Mouse (Mus musculus): ENCODE data around the gene Slc51a.

Slc51a gene

DNA sequence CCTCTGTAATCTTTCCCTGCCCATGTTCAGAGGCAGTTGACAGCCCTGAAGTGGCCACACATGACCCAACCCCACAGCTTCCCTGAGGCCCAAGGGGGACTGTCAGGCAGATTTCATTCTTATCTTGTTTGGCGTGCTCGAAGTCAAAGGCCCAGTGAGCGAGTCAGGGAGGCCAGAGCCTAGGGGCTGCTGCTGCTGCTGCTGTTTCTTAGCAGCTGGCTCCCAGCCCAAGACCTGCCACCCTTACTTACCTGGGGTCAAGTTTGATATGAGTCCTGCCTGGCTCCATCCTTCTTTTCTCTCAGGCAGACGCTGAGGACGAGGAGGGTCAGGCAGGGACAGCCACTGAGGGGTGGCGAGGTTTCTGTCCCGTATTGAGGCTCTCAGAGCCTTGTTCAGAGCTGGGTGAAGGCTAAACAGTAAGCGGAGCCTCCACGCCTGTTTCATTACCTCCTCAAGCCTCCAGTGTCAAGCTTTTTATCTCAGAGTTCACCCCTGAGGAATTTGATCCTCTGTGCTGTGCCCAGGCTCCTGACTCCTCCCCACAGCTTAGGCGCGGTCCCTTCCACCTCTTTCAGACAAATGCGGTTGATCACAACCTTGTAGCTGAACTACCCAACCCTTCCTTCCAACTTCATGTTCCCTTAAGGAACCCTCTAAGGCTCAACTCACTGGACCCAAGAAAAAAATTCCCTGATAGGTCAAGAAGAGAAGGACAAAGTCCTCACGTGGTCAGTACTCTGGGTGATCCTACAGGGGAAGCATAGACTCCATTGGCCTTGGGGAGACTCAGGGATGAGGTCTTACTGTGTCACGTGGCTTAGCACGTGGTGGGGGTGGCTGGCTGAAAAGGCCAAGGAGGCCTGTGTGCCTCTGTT, at the start of gene Slc51a:
Gene Slc51a (minus strand): TSS at position 646 of the 878 bp plus-strand sequence.
- no peak for DNase-seq (ENCODE audit: low read depth in 1 of 2, low spot score in 2 of 2)

DNA sequence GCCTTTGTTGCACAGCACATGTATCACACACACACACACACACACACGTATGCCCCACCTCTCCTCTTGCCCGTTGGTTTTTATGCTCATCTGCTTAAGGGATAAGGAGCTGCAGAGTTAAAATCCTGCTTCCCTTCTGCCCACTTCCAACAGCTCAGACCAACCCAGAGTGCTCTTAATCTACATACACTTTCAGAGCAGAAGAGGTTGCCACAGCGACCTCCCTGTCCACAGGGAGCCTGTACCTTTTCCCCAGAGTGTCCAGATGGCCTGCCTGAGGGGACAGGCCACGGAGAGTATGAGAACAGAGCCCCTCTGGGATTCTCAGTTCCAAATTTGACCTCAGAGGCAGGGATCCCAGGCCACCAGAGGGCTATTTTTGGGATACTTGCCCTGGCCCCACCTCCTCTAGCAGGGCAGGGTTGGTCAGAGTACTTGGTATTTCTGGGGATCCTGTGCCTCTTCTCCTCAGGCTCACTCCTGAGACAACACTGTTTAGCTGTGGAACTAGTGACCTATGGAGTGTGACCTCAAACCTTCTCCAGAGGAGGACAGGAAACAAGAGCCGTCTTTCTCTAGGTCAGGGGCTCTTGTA, 47.6 kb upstream of the Slc51a start:
- no peak for DNase-seq (ENCODE audit: low read depth in 1 of 2, low spot score in 2 of 2)

DNA sequence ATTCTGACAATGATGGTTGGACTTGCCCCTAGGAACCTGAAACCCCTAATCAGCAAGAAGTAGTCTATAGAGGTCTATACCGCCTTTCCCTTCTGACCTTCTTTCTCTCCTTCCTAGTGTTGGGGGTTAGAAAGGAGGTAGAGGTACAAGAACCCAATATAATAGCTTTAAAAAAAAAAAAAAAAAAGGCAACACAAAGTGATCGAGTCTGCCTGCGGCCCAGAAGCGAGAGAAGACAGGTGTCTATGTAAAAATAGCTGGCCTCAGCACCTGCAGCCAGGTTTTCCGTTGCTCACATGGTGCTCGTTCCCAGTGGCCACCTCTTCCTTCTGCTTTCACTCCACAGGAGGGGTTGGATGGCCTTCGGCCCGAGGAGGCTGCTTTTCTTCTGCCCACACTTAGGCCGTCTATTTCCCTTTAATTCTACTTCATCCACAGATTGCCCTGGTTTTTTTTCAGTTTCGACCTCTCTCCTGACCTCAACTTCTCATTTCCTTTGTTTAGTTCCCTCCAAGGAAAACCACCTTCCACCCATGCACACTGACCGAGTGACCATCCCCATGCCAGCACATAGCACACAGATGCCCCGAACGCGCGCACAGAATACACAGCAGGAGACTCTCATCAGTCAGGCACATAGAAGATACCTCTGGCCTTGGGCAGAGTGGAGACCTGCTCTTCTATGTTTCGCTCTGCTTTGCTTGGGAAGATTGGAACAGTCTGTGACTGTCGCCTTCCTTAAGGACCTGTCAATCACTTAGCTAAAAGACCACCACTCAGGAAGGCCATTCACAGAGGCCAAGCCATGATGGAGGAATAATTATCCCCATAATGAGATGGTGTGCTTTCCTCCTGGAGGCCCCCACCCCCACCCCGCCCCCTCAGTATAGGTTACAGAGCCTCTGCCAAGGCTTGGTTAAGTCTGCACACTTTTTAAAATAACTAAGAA, 45.5 kb upstream of the Slc51a start:
- peak in 1 of 2 experiments; percentile 22 for DNase-seq (ENCODE audit: low read depth in 1 of 2, low spot score in 2 of 2)

DNA sequence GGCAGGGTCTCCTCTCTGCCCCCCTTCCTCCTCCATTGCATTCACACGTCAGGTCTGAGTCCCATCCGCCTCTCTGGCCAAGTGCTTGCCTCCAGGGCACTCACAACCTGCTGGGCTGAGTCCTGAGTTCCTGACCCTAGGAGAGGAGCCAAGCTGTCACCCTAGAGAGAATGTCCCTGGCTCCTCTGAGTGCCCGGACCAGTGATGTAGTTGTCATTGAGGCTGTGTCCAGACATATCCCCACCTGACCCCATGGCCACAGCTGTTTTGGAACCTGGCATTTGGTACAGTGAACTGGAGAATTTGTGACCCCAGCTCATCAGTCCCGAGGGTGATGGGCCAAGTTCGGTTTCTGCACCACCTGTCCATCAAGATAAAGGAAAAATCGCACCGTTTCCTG, 39.2 kb upstream of the Slc51a start:
- DNase-seq (ENCODE audit: low read depth in 1 of 2, low spot score in 2 of 2): no peak

DNA sequence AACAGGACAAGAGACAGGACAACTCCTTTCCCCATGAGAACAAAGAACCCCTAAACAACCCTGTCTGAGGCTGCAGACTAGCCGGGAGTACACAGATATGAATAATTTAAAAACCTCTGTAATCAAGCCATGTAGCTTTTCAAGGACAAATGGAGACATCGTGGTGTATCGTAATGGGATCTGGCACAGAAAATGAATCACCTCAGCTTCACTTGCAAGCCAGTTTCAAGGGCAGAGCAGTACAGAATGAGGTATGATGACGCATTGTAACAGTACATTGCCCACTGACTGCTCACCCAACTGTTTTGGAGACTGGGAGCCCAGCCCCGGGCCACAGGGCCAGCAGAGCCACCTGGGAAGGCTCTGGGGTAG, 36.6 kb upstream of the Slc51a start:
- no peak for DNase-seq (ENCODE audit: low read depth in 1 of 2, low spot score in 2 of 2)

- no peak for DNase-seq (ENCODE audit: low read depth in 1 of 2, low spot score in 2 of 2)
Observed at GRCm38 (mm10) chr16:32523462-32524243, 36.0 kb upstream of the Slc51a start.

- DNase-seq (ENCODE audit: low read depth in 1 of 2, low spot score in 2 of 2): no peak
Observed at GRCm38 (mm10) chr16:32522578-32523194, 35.0 kb upstream of the Slc51a start.

DNA sequence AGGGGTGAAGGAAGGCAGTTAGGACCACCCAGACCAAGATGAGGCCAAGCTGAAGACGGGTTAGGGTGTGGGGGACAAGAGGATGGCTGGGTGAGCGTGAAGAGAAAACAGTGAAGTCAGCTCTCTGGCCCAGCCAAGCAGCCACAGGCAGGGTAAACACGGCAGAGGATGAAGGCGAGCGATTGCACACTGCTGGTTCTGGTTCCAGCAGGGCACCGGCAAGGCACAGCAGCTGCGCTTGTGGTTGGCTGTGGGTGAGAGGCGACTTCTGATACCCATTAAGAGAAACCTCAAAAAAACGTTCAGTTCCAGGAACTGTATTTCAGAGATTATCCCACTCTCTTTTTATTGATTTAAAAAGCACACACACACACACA, 32.7 kb upstream of the Slc51a start:
- DNase-seq (ENCODE audit: low read depth in 1 of 2, low spot score in 2 of 2): no peak

- no peak for DNase-seq (ENCODE audit: low read depth in 1 of 2, low spot score in 2 of 2)
Observed at GRCm38 (mm10) chr16:32519656-32520371, 32.1 kb upstream of the Slc51a start.

- no peak for DNase-seq (ENCODE audit: low read depth in 1 of 2, low spot score in 2 of 2)
Observed at GRCm38 (mm10) chr16:32517785-32518481, 30.3 kb upstream of the Slc51a start.

- no peak for DNase-seq (ENCODE audit: low read depth in 1 of 2, low spot score in 2 of 2)
Observed at GRCm38 (mm10) chr16:32516006-32516962, 28.6 kb upstream of the Slc51a start.

DNA sequence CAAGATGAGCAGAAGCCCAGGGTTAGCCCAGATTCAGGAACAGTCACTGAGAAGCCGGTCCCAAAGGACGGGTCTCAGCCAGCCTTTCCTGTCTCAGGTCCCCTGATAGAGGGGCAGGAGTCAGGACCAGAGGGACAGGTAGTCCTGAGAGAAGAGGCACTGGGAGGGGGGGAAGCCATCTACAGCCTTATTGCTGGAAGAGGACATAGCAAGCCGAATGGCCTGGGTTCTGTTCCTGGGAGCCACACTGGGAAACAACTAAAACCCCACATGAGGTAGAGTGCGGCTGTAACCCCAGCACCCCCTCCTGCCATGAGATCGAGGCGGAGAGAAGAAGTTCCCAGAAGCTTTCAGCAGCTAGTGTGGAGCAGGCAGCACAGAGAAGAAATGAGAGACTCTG, 26.3 kb upstream of the Slc51a start:
- DNase-seq (ENCODE audit: low read depth in 1 of 2, low spot score in 2 of 2): no peak

- no peak for DNase-seq (ENCODE audit: low read depth in 1 of 2, low spot score in 2 of 2)
Observed at GRCm38 (mm10) chr16:32513401-32513800, 25.7 kb upstream of the Slc51a start.

DNA sequence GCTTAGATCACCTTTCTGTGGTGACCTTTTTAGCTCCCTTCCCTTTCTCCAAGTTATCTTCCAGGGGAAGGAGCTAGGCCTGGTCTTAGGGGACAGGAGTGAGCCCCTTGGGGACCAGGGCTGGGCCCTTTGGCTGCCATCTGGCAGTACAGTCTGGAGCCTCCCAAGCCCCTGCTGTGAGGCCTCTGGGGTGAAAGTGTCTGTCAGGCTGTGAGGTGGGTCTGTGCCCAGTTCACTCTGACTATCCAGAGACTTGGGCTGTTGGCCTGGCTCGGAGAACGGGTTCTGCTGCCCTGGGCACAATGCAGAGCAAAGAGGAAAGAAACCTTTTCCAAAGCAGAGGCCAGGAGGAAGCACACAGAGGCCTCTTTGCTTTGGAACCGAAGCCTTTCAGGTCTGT, 25.2 kb upstream of the Slc51a start:
- no peak for DNase-seq (ENCODE audit: low read depth in 1 of 2, low spot score in 2 of 2)

GRCm38 (mm10) chr16:32511827-32512490, 24.3 kb upstream of the Slc51a start:
- no peak for DNase-seq (ENCODE audit: low read depth in 1 of 2, low spot score in 2 of 2)

GRCm38 (mm10) chr16:32511338-32511734, 23.7 kb upstream of the Slc51a start:
- DNase-seq (ENCODE audit: low read depth in 1 of 2, low spot score in 2 of 2): no peak

Data from monocyte, adult 2 months (primary cell).